Mouse (Mus musculus) ES-E14 (cell line): ENCODE measurements at regions not wholly inside any gene's neighbourhood (a gene's known extent, or its start where the extent isn't known, plus 50 kb on each side); places are given as distances from the start of the nearest gene placed in this dataset.

Source experiments
- DNase-seq: peaks from one replicate; pipeline ENCODE4 v3.0.0-alpha.2; 2013; ENCODE audit warnings: low read depth, low spot score
- H3K27ac ChIP-seq: 2 replicates; pipeline ENCODE4 v1.5.1; 2012; ENCODE audit warnings: low read depth, mild to moderate bottlenecking, low read length, moderate library complexity, mixed read lengths; ENCODE audit not compliant: poor library complexity, insufficient read depth, severe bottlenecking
- H3K36me3 ChIP-seq: 2 replicates; pipeline ENCODE4 v1.6.1; 2012; ENCODE audit warnings: mild to moderate bottlenecking, low read length, moderate library complexity, mixed read lengths; ENCODE audit not compliant: control insufficient read depth, poor library complexity, insufficient read depth, severe bottlenecking
- H3K4me1 ChIP-seq, 2 experiments: fragments of 150-350 bp in 1 of 2; sonication (generic) in 1 of 2; 2 replicates each; pipeline ENCODE4 v1.6.1; 2012; ENCODE audit warnings: low read length in 2 of 2, mild to moderate bottlenecking in 1 of 2, mixed read lengths in 1 of 2; ENCODE audit not compliant: control insufficient read depth in 2 of 2, insufficient read depth in 2 of 2, poor library complexity in 1 of 2
- H3K4me3 ChIP-seq, 2 experiments: fragments of 150-350 bp in 1 of 2; sonication (generic) in 1 of 2; 2 replicates each; pipeline ENCODE4 v1.5.1; 2012; ENCODE audit warnings: low read length in 2 of 2, low read depth in 1 of 2, mild to moderate bottlenecking in 1 of 2, mixed read lengths in 1 of 2; ENCODE audit not compliant: insufficient read depth in 1 of 2, poor library complexity in 1 of 2, severe bottlenecking in 1 of 2
- H3K9ac ChIP-seq: 2 replicates; pipeline ENCODE4 v1.6.1; 2012; ENCODE audit warnings: low read depth, mild to moderate bottlenecking, low read length, mixed read lengths; ENCODE audit not compliant: poor library complexity, insufficient read depth, severe bottlenecking
- H3K9me3 ChIP-seq: fragments of 150-350 bp; sonication (generic); 2 replicates; pipeline ENCODE4 v1.6.1; 2012; ENCODE audit warnings: low read depth, mild to moderate bottlenecking, low read length; ENCODE audit not compliant: control insufficient read depth, insufficient read depth
- CHD2 ChIP-seq: IDR thresholded peaks from 2 replicates; pipeline ENCODE4 v1.6.1; 2014; ENCODE audit warnings: mild to moderate bottlenecking, low read depth, low read length, inconsistent platforms
- HCFC1 ChIP-seq: IDR thresholded peaks from 2 replicates; pipeline ENCODE4 v1.6.1; 2012; ENCODE audit warnings: low read length, inconsistent platforms, borderline replicate concordance; ENCODE audit not compliant: insufficient read depth
- MAFK ChIP-seq: IDR thresholded peaks from 2 replicates; pipeline ENCODE4 v1.6.1; 2014; ENCODE audit warnings: mild to moderate bottlenecking, low read depth, low read length, inconsistent platforms; ENCODE audit not compliant: insufficient read depth
- ZC3H11A ChIP-seq: IDR thresholded peaks from 2 replicates; pipeline ENCODE4 v1.6.1; 2012; ENCODE audit warnings: low read depth, mild to moderate bottlenecking, inconsistent platforms, low read length, borderline replicate concordance
- ZNF384 ChIP-seq: IDR thresholded peaks from 2 replicates; pipeline ENCODE4 v1.6.1; 2012; ENCODE audit warnings: low read depth, low read length, inconsistent platforms
- in situ Hi-C, 2 experiments: fragments of 600-800 bp; cut with MboI; formaldehyde crosslinking; loops; one replicate each; pipeline ENCODE4 v1.15.1; 2025; ENCODE audit warnings: low sequenced_read_pairs in 2 of 2, inconsistent platforms in 1 of 2; ENCODE audit not compliant: unreplicated experiment in 2 of 2

DNA sequence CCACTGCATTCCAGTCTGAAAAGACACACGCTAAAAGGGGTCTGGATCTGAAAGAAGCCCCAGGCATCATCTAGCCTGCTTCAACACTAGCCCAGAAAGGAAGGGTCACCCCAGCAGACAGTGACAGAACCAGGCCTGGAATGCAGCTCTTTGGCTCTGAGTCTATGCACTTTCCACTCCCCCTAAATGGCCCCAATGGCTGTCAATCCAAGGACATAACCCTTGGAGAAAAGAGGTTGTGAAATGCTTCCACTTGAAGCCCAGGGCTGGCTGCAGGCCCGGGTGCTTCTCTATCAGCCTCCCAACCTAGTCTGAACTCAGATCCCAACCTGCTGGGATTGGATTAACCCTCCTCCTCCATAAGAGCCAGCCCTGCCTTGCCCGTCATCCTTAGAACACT lies 194.6 kb upstream of the Bcl6 start:
- Histone ChIP-seq H3K4me3 (no peak overlapping the region), H3K9me3 (no peaks in the 10 kb centered on the region), H3K9ac (no peak overlapping the region), H3K27ac (no peak overlapping the region), H3K36me3 (no peaks in the 10 kb centered on the region), H3K4me1 (no peaks in the 10 kb centered on the region)
- DNase-seq = no peak
- in situ Hi-C loops = no loop called here
- TF ChIP-seq ZNF384 = no peak
- TF ChIP-seq HCFC1 = no peak
- TF ChIP-seq MAFK = no peak
- TF ChIP-seq CHD2 = no peak
- TF ChIP-seq ZC3H11A = no peak

- H3K36me3 ChIP-seq = no peaks in the 10 kb centered on the region
- no peak overlapping the region for H3K4me3 ChIP-seq
- no peak overlapping the region for H3K27ac ChIP-seq
- no peak for DNase-seq
- no peak overlapping the region for H3K9ac ChIP-seq
- no peaks in the 10 kb centered on the region for H3K4me1 ChIP-seq
- no peaks in the 10 kb centered on the region for H3K9me3 ChIP-seq
- TF ChIP-seq MAFK = no peak
- TF ChIP-seq HCFC1 = no peak
- no peak for TF ChIP-seq ZC3H11A
- no peak for TF ChIP-seq ZNF384
- TF ChIP-seq CHD2 = no peak
- in situ Hi-C loops = no loop called here
Observed at GRCm38 (mm10) chr16:24181388-24181787, 192.7 kb upstream of the Bcl6 start.

- no peak overlapping the region for H3K9ac ChIP-seq
- DNase-seq = no peak
- in situ Hi-C loops = no loop called here
- H3K27ac ChIP-seq = no peak overlapping the region
- no peaks in the 10 kb centered on the region for H3K36me3 ChIP-seq
- H3K9me3 ChIP-seq = no peaks in the 10 kb centered on the region
- H3K4me3 ChIP-seq = no peak overlapping the region
- H3K4me1 ChIP-seq = no peaks in the 10 kb centered on the region
- TF ChIP-seq MAFK = no peak
- TF ChIP-seq ZC3H11A = no peak
- no peak for TF ChIP-seq HCFC1
- no peak for TF ChIP-seq CHD2
Observed at GRCm38 (mm10) chr16:24180666-24181065, 192.0 kb upstream of the Bcl6 start.

DNA sequence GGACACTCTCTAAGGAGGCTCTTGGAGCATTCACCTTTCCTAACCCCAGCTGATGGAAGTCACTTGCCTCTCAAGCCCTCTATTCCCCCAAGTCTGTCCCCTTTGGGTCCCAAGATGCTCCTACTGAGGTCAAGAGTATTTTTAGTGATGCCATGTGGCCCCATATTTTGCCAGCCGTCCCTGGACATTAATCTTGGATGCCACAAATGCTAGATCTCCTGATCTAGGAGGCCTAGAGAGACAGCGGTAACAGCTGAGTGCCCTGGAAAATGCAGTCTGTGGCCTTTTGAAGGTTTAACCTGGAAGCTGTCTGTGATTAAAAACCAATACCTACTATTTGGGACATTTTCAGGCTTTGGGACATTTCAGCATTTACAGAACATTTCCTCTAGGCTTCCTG lies 188.9 kb upstream of the Bcl6 start:
- H3K27ac ChIP-seq = no peak overlapping the region

GRCm38 (mm10) chr16:24177131-24177530 lies 188.5 kb upstream of the Bcl6 start:
- H3K36me3 ChIP-seq = no peaks in the 10 kb centered on the region
- no peak overlapping the region for H3K4me3 ChIP-seq
- no peaks in the 10 kb centered on the region for H3K9me3 ChIP-seq
- H3K4me1 ChIP-seq = peaks cover 0 to 3% of the 10 kb centered on the region in 2 experiments; a peak in 1 of 4 replicates
- no peak for DNase-seq
- no peak overlapping the region for H3K27ac ChIP-seq
- in situ Hi-C loops = no loop called here
- no peak overlapping the region for H3K9ac ChIP-seq
- TF ChIP-seq ZNF384 = no peak
- no peak for TF ChIP-seq CHD2

More for the DNA sequence above, 188.9 kb upstream of the Bcl6 start:
- Histone ChIP-seq H3K9me3 (no peaks in the 10 kb centered on the region), H3K36me3 (no peaks in the 10 kb centered on the region), H3K4me1 (peaks cover 0 to 3% of the 10 kb centered on the region in 2 experiments; a peak in 1 of 4 replicates), H3K4me3 (no peak overlapping the region), H3K9ac (no peak overlapping the region)
- DNase-seq = no peak
- TF ChIP-seq HCFC1 (no peak), MAFK (no peak), ZNF384 (no peak), CHD2 (no peak), ZC3H11A (no peak)
- in situ Hi-C loops = no loop called here
